Mouse (Mus musculus) liver, adult 2 months (tissue): ENCODE measurements around the gene Epop.

Experiments used
- CTCF ChIP-seq: fragments of 200-500 bp; IDR thresholded peaks from 2 replicates; pipeline ENCODE4 v1.5.1; 2011; ENCODE audit warnings: low read depth, low read length, control low read depth
- POLR2A ChIP-seq: fragments of 200-500 bp; IDR thresholded peaks from 2 replicates; pipeline ENCODE4 v1.6.1; 2011; ENCODE audit warnings: low read length, control low read depth; ENCODE audit not compliant: insufficient read depth; ENCODE audit errors: extremely low read depth

DNA sequence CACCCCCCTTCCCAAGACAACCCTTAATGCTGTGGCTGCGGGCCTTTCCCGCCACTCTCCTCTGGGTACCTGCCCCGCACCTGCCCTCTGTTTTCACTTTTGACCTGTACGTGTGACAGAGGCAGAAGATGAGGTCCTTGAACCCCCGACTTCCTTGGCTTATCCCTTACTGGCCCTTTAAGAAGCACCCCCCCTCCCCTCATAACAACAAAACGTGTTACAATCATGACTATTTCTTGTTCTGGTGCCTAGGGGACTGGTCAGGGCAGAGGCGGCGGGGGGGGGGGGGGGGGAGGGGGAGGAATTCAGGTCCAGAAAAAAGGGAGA is 34.8 kb upstream of the Epop start:
- TF ChIP-seq POLR2A (no peak), CTCF (no peak)
